Mouse (Mus musculus) midbrain, embryonic 12.5 days (tissue): ENCODE data around the gene Agap1. TPM values are rescaled to one million over a fixed set of nuclear protein-coding genes. Genes with fewer than 3 reads are reported as not detected.

Experiments
- ATAC-seq: fragments of 200-750 bp; cut with Nextera tagmentation; 2 replicates; pipeline ENCODE4 v1.8.0; 2017; ENCODE audit warnings: low read depth, moderate TSS enrichment, moderate library complexity; ENCODE audit not compliant: low FRiP score
- H3K27ac ChIP-seq: fragments of 300-500 bp; sonication (generic); replicated peaks from 2 replicates; pipeline ENCODE4 v1.5.1; 2016; ENCODE audit warnings: mild to moderate bottlenecking
- H3K27me3 ChIP-seq: fragments of 300-500 bp; sonication (generic); 2 replicates; pipeline ENCODE4 v1.6.1; 2016; ENCODE audit warnings: mild to moderate bottlenecking
- H3K36me3 ChIP-seq: fragments of 300-500 bp; sonication (generic); 2 replicates; pipeline ENCODE4 v1.6.1; 2016
- H3K4me1 ChIP-seq: fragments of 300-500 bp; sonication (generic); 2 replicates; pipeline ENCODE4 v1.6.1; 2016
- H3K4me2 ChIP-seq: fragments of 300-500 bp; sonication (generic); replicated peaks from 2 replicates; pipeline ENCODE4 v1.6.1; 2016; ENCODE audit warnings: mild to moderate bottlenecking, moderate library complexity
- H3K4me3 ChIP-seq: fragments of 300-500 bp; sonication (generic); 2 replicates; pipeline ENCODE4 v1.5.1; 2016; ENCODE audit warnings: mild to moderate bottlenecking
- H3K9ac ChIP-seq: fragments of 300-500 bp; sonication (generic); replicated peaks from 2 replicates; pipeline ENCODE4 v1.6.1; 2016; ENCODE audit warnings: mild to moderate bottlenecking, moderate library complexity
- H3K9me3 ChIP-seq: fragments of 300-500 bp; sonication (generic); 2 replicates; pipeline ENCODE4 v1.6.1; 2016; ENCODE audit warnings: mild to moderate bottlenecking
- WGBS: fragments of 180-500 bp; shearing (Covaris S2); methylation state at CpG from one replicate; pipeline ENCODE4 v1.1.7; 2016; 5-methylcytosine and 5-hydroxymethylcytosine counted together
- polyA plus RNA-seq: library from polyadenylated mRNA; unstranded; fragments of >200 nt; fragmentation: Nextera tagmentation; extraction: Ambion mirVana; gene quantifications from 2 replicates; pipeline ENCODE4 v1.2.1, GENCODE M21; 2016

Agap1 gene
- polyA plus RNA-seq, 1 experiment from 2014 or later, result 61.9 TPM

GRCm38 (mm10) chr1:89554969-89555856 lies 100.6 kb downstream of the Agap1 start:
- Histone ChIP-seq H3K27ac (no peak overlapping the region), H3K4me1 (peaks cover 34% of the 10 kb centered on the region), H3K9me3 (no peaks in the 10 kb centered on the region), H3K27me3 (no peaks in the 10 kb centered on the region), H3K36me3 (no peaks in the 10 kb centered on the region), H3K9ac (no peak overlapping the region), H3K4me2 (no peak overlapping the region), H3K4me3 (no peak overlapping the region)
- no peak for ATAC-seq
- 90% methylated on average over 18 of the region's 18 CpGs for WGBS

- H3K4me2 ChIP-seq, result no peak overlapping the region
- no peaks in the 10 kb centered on the region for H3K36me3 ChIP-seq
- no peak overlapping the region for H3K9ac ChIP-seq
- H3K27me3 ChIP-seq, result no peaks in the 10 kb centered on the region
- ATAC-seq, result 0 out of 2 replicates have a peak, but pooled peaks have one; percentile 38
- WGBS, result 86% methylated on average over 7 of the region's 7 CpGs
- H3K4me3 ChIP-seq, result no peak overlapping the region
- no peak overlapping the region for H3K27ac ChIP-seq
- no peaks in the 10 kb centered on the region for H3K9me3 ChIP-seq
- peaks cover 26% of the 10 kb centered on the region for H3K4me1 ChIP-seq
Measured at GRCm38 (mm10) chr1:89556006-89556405, 101.4 kb downstream of the Agap1 start.

GRCm38 (mm10) chr1:89557401-89557800 lies 102.8 kb downstream of the Agap1 start:
- no peak overlapping the region for H3K4me2 ChIP-seq
- no peaks in the 10 kb centered on the region for H3K9me3 ChIP-seq
- no peak overlapping the region for H3K4me3 ChIP-seq
- no peak overlapping the region for H3K27ac ChIP-seq
- no peaks in the 10 kb centered on the region for H3K27me3 ChIP-seq
- WGBS, result 89% methylated on average over 6 of the region's 6 CpGs
- no peaks in the 10 kb centered on the region for H3K36me3 ChIP-seq
- no peak overlapping the region for H3K9ac ChIP-seq
- H3K4me1 ChIP-seq, result peaks cover 25% of the 10 kb centered on the region
- ATAC-seq, result no peak

- Histone ChIP-seq H3K27me3 (no peaks in the 10 kb centered on the region), H3K36me3 (no peaks in the 10 kb centered on the region), H3K4me1 (peaks cover 28% of the 10 kb centered on the region), H3K4me2 (no peak overlapping the region), H3K27ac (no peak overlapping the region), H3K9me3 (no peaks in the 10 kb centered on the region), H3K9ac (no peak overlapping the region), H3K4me3 (no peak overlapping the region)
- no peak for ATAC-seq
- WGBS, result 89% methylated on average over 1 of the region's 1 CpGs
Measured at GRCm38 (mm10) chr1:89558080-89558479, 103.5 kb downstream of the Agap1 start.

GRCm38 (mm10) chr1:89563399-89563798 lies 108.8 kb downstream of the Agap1 start:
- Histone ChIP-seq H3K27me3 (no peaks in the 10 kb centered on the region), H3K4me3 (no peak overlapping the region), H3K9ac (no peak overlapping the region), H3K9me3 (no peaks in the 10 kb centered on the region), H3K27ac (no peak overlapping the region), H3K4me2 (no peak overlapping the region), H3K36me3 (no peaks in the 10 kb centered on the region), H3K4me1 (peaks cover 55% of the 10 kb centered on the region)
- 94% methylated on average over 4 of the region's 4 CpGs for WGBS
- ATAC-seq, result no peak

- Histone ChIP-seq H3K9me3 (no peaks in the 10 kb centered on the region), H3K27me3 (no peaks in the 10 kb centered on the region), H3K4me1 (peaks cover 67% of the 10 kb centered on the region), H3K4me2 (no peak overlapping the region; the same call in 1 of the 2 replicates), H3K27ac (peak overlapping the region; percentile 63), H3K9ac (no peak overlapping the region), H3K36me3 (no peaks in the 10 kb centered on the region), H3K4me3 (no peak overlapping the region)
- ATAC-seq, result peak; percentile 51
- WGBS, result 24% methylated on average over 9 of the region's 9 CpGs
Measured at GRCm38 (mm10) chr1:89566578-89567488, 112.2 kb downstream of the Agap1 start.

GRCm38 (mm10) chr1:89568546-89569405 lies 114.2 kb downstream of the Agap1 start:
- Histone ChIP-seq H3K4me2 (no peak overlapping the region), H3K4me3 (no peak overlapping the region), H3K27ac (no peak overlapping the region), H3K27me3 (no peaks in the 10 kb centered on the region), H3K36me3 (no peaks in the 10 kb centered on the region), H3K4me1 (peaks cover 59% of the 10 kb centered on the region), H3K9ac (no peak overlapping the region), H3K9me3 (no peaks in the 10 kb centered on the region)
- no peak for ATAC-seq
- WGBS, result 81% methylated on average over 6 of the region's 6 CpGs

GRCm38 (mm10) chr1:89570522-89571299 lies 116.1 kb downstream of the Agap1 start:
- no peaks in the 10 kb centered on the region for H3K27me3 ChIP-seq
- H3K4me2 ChIP-seq, result no peak overlapping the region
- no peak overlapping the region for H3K9ac ChIP-seq
- H3K4me3 ChIP-seq, result no peak overlapping the region
- H3K27ac ChIP-seq, result no peak overlapping the region
- H3K4me1 ChIP-seq, result peaks cover 53% of the 10 kb centered on the region
- no peaks in the 10 kb centered on the region for H3K9me3 ChIP-seq
- ATAC-seq, result no peak
- no peaks in the 10 kb centered on the region for H3K36me3 ChIP-seq
- WGBS, result 86% methylated on average over 4 of the region's 4 CpGs

GRCm38 (mm10) chr1:89573486-89573885 lies 118.9 kb downstream of the Agap1 start:
- Histone ChIP-seq H3K9me3 (no peaks in the 10 kb centered on the region), H3K27me3 (no peaks in the 10 kb centered on the region), H3K27ac (no peak overlapping the region), H3K4me2 (no peak overlapping the region), H3K36me3 (no peaks in the 10 kb centered on the region), H3K4me3 (no peak overlapping the region), H3K4me1 (peaks cover 54% of the 10 kb centered on the region), H3K9ac (no peak overlapping the region)
- ATAC-seq, result no peak
- WGBS, result 95% methylated on average over 4 of the region's 4 CpGs

GRCm38 (mm10) chr1:89574941-89575890 lies 120.6 kb downstream of the Agap1 start:
- Histone ChIP-seq H3K27ac (peak overlapping the region; percentile 99; the same call in 1 of the 2 replicates), H3K4me3 (no peak overlapping the region), H3K9me3 (no peaks in the 10 kb centered on the region), H3K9ac (no peak overlapping the region), H3K27me3 (no peaks in the 10 kb centered on the region), H3K4me2 (no peak overlapping the region), H3K4me1 (peaks cover 50% of the 10 kb centered on the region), H3K36me3 (no peaks in the 10 kb centered on the region)
- WGBS, result 53% methylated on average over 7 of the region's 7 CpGs
- no peak for ATAC-seq
